In genomic region chr5:62483521-62483920, GRCm38 (mm10) we compare ENCODE assay signal across 10 mouse cellular contexts.
DNase-seq lines count a peak whose midpoint lies in the region; ATAC-seq and TF ChIP-seq lines count a peak whose summit lies in the region.
"Had no signal": no experiment of that assay in that cellular context is flagged by ENCODE, and none has a peak within 500 bp of the region (broad histone marks: within the 10 kb centered on the region; RNA-seq: fewer than 3 reads in every experiment).

No protein-coding gene starts in this region.

- no peak overlapping the region for H3K4me3 ChIP-seq in kidney, embryonic 15.5 days (replicated peaks)
- no peak overlapping the region for H3K4me3 ChIP-seq in kidney, adult 2 months (ENCODE audit: insufficient read depth, low read depth, low read length)
- no peak overlapping the region for H3K4me3 ChIP-seq in CH12.LX (replicated peaks in 1 of 3; ENCODE audit: low read depth in 2 of 3, low read length in 2 of 3, poor library complexity in 1 of 3)
- H3K4me3 ChIP-seq: heart, embryonic 15.5 days; megakaryocyte, embryonic 14.5 days had no signal

- WGBS in kidney, embryonic 15.5 days, result 28% methylated on average over 5 of the region's 5 CpGs
- WGBS in kidney, adult 2 months, result 24% methylated on average over 5 of the region's 5 CpGs

- dilution Hi-C loops in CH12.LX (cut with MboI; ENCODE audit: extremely low pct_ligation_motif_present, extremely low pct_unique_long_range_greater_than_20kb, low sequenced_read_pairs), result no loop called here

- TF ChIP-seq RAD21 in CH12.LX (IDR thresholded peaks at IDR 0.05; ENCODE audit: low read depth, low read length), result no peak

- H3K36me3 ChIP-seq in kidney, embryonic 15.5 days, result no peaks in the 10 kb centered on the region
- no peaks in the 10 kb centered on the region for H3K36me3 ChIP-seq in kidney, adult 2 months (ENCODE audit: control insufficient read depth, insufficient read depth, low read length)
- H3K36me3 ChIP-seq in CH12.LX (replicated peaks in 1 of 2; ENCODE audit: control insufficient read depth in 1 of 2, insufficient read depth in 1 of 2, low read length in 1 of 2), result no peaks in the 10 kb centered on the region
- H3K36me3 ChIP-seq: heart, embryonic 15.5 days had no signal

- in situ Hi-C loops in CH12.LX (cut with MboI; ENCODE audit: low pct_ligation_motif_present, low pct_unique_long_range_greater_than_20kb, low sequenced_read_pairs), result no loop called here

- no peaks in the 10 kb centered on the region for H3K9me3 ChIP-seq in kidney, embryonic 15.5 days (replicated peaks)
- H3K9me3 ChIP-seq in CH12.LX (replicated peaks; ENCODE audit: low read length), result no peaks in the 10 kb centered on the region
- H3K9me3 ChIP-seq: heart, embryonic 15.5 days; megakaryocyte, embryonic 14.5 days had no signal

- no peak overlapping the region for H3K9ac ChIP-seq in kidney, embryonic 15.5 days
- H3K9ac ChIP-seq in CH12.LX (ENCODE audit: insufficient read depth, low read depth), result no peak overlapping the region
- H3K9ac ChIP-seq: heart, embryonic 15.5 days had no signal

- TF ChIP-seq EP300 in CH12.LX (IDR thresholded peaks at IDR 0.05; ENCODE audit: low read length), result no peak

- H3K79me2 ChIP-seq in CH12.LX (replicated peaks; ENCODE audit: control insufficient read depth, extremely low read depth, insufficient read depth, poor library complexity, severe bottlenecking), result no peaks in the 10 kb centered on the region

- no peaks in the 10 kb centered on the region for H3K27me3 ChIP-seq in kidney, embryonic 15.5 days
- no peaks in the 10 kb centered on the region for H3K27me3 ChIP-seq in kidney, adult 2 months (replicated peaks; ENCODE audit: control insufficient read depth, insufficient read depth, low read length)
- H3K27me3 ChIP-seq in CH12.LX (replicated peaks), result no peaks in the 10 kb centered on the region
- H3K27me3 ChIP-seq: heart, embryonic 15.5 days; megakaryocyte, embryonic 14.5 days had no signal

- TF ChIP-seq CTCF in kidney, adult 2 months (conservative IDR thresholded peaks at IDR 0.05; ENCODE audit: insufficient read depth, insufficient read length, low read depth, low read length), result no peak
- TF ChIP-seq CTCF in CH12.LX (conservative IDR thresholded peaks at IDR 0.05 in 1 of 2, IDR thresholded peaks at IDR 0.05 in 1 of 2; ENCODE audit: low read depth in 2 of 2, low read length in 2 of 2), result no peak

- DNase-seq in kidney, adult 2 months, result no peak
- DNase-seq in CH12.LX (ENCODE audit: extremely low read depth) (peak; percentile 32), R1 (ENCODE audit: low read depth, low spot score) (peak; percentile 51)
- DNase-seq in kidney, postnatal 25 days, result peak; percentile 28 to 41
- no peak for DNase-seq in right cerebral cortex, postnatal 14 days
- DNase-seq in spleen, postnatal 4 days (ENCODE audit: low spot score in 2 of 2), result no peak
- no peak for DNase-seq in heart, adult 11 months

- no peaks in the 10 kb centered on the region for H3K4me1 ChIP-seq in kidney, embryonic 15.5 days
- no peaks in the 10 kb centered on the region for H3K4me1 ChIP-seq in kidney, adult 2 months (ENCODE audit: control insufficient read depth, insufficient read depth, low read length)
- no peaks in the 10 kb centered on the region for H3K4me1 ChIP-seq in CH12.LX (ENCODE audit: control insufficient read depth in 1 of 2, insufficient read depth in 2 of 2)
- H3K4me1 ChIP-seq: heart, embryonic 15.5 days; megakaryocyte, embryonic 14.5 days had no signal

- H3K4me2 ChIP-seq in kidney, embryonic 15.5 days, result no peak overlapping the region
- H3K4me2 ChIP-seq in CH12.LX (ENCODE audit: insufficient read depth, low read depth, poor library complexity, severe bottlenecking), result no peak overlapping the region
- H3K4me2 ChIP-seq: heart, embryonic 15.5 days had no signal

- no peak overlapping the region for H3K27ac ChIP-seq in kidney, embryonic 15.5 days
- H3K27ac ChIP-seq in kidney, adult 2 months (ENCODE audit: insufficient read depth, low read depth, low read length), result no peak overlapping the region
- H3K27ac ChIP-seq in CH12.LX (ENCODE audit: insufficient read depth, low read depth), result no peak overlapping the region
- H3K27ac ChIP-seq: heart, embryonic 15.5 days had no signal

- TF ChIP-seq POLR2A in kidney, adult 2 months (IDR thresholded peaks at IDR 0.05; ENCODE audit: low read depth, low read length), result no peak
- no peak for TF ChIP-seq POLR2A in CH12.LX (IDR thresholded peaks at IDR 0.05; ENCODE audit: low read depth, low read length)

- ATAC-seq in kidney, embryonic 15.5 days (replicated peaks; ENCODE audit: low FRiP score), result peak; percentile 73; the same call in 1 of the 2 replicates

TF ChIP-seq in CH12.LX, 34 proteins besides CTCF, POLR2A, EP300 and RAD21:
- no peak for TF ChIP-seq USF2 (conservative IDR thresholded peaks at IDR 0.05; ENCODE audit: low read depth, low read length)
TF ChIP-seq in CH12.LX: peak in this region for 0.

Comparison
In these comparisons a context has a peak if more than half of its experiments do, and no peak if none do; other contexts are left out.
1. DNase-seq: peak in CH12.LX (single experiment), R1 (single experiment) and kidney, postnatal 25 days (2 of 2); none in kidney, adult 2 months (single experiment), right cerebral cortex, postnatal 14 days (single experiment), spleen, postnatal 4 days (0 of 2) and heart, adult 11 months (single experiment).